Mouse (Mus musculus): ENCODE data around the gene Btg4. TPM values are rescaled to one million over a fixed set of nuclear protein-coding genes. Genes with fewer than 3 reads are reported as not detected.

The Btg4 gene
- polyA plus RNA-seq (2014; fragmentation: Nextera tagmentation; extraction: Ambion mirVana), result not detected in 2 replicates

- 73% methylated on average over 2 of the region's 2 CpGs for WGBS (ENCODE audit: insufficient replicate concordance)
- no peaks in the 10 kb centered on the region for H3K27me3 ChIP-seq (ENCODE audit: control insufficient read depth, insufficient read depth, low read length)
Observed at GRCm38 (mm10) chr9:51060601-51061000, at the start of gene Btg4. Btg4 (plus strand) TSS chr9:51060901.

GRCm38 (mm10) chr9:51013644-51014043, 47.1 kb upstream of the Btg4 start:
- Histone ChIP-seq H3K9me3 (replicated peaks; ENCODE audit: control insufficient read depth, low read length) (no peaks in the 10 kb centered on the region), H3K27me3 (ENCODE audit: control insufficient read depth, insufficient read depth, low read length) (no peaks in the 10 kb centered on the region), H3K9ac (ENCODE audit: low read depth, low read length) (no peak overlapping the region), H3K4me1 (ENCODE audit: control insufficient read depth, insufficient read depth, low read length) (peaks cover 4% of the 10 kb centered on the region; the same call in 1 of the 2 replicates), H3K4me2 (no peak overlapping the region), H3K36me3 (ENCODE audit: control insufficient read depth, insufficient read depth, low read length) (no peaks in the 10 kb centered on the region), H3K4me3 (ENCODE audit: low read depth, low read length) (no peak overlapping the region), H3K27ac (ENCODE audit: low read depth, low read length) (no peak overlapping the region)
- 69% methylated on average over 1 of the region's 1 CpGs for WGBS (ENCODE audit: insufficient replicate concordance)
- ATAC-seq (replicated peaks; ENCODE audit: insufficient number of reproducible peaks, low FRiP score, low TSS enrichment), result no peak

More at GRCm38 (mm10) chr9:51060601-51061000, at the start of gene Btg4:
- no peak for ATAC-seq (replicated peaks; ENCODE audit: insufficient number of reproducible peaks, low FRiP score, low TSS enrichment)
- Histone ChIP-seq H3K9me3 (replicated peaks; ENCODE audit: control insufficient read depth, low read length) (no peaks in the 10 kb centered on the region), H3K4me1 (ENCODE audit: control insufficient read depth, insufficient read depth, low read length) (0 out of 2 replicates have a peak, but pooled peaks cover 4% of the 10 kb centered on the region), H3K9ac (ENCODE audit: low read depth, low read length) (no peak within 1 kb of the TSS), H3K4me3 (ENCODE audit: low read depth, low read length) (no peak within 1 kb of the TSS), H3K4me2 (no peak within 1 kb of the TSS), H3K27ac (ENCODE audit: low read depth, low read length) (no peak within 1 kb of the TSS), H3K36me3 (ENCODE audit: control insufficient read depth, insufficient read depth, low read length) (no peaks in the 10 kb centered on the region)

GRCm38 (mm10) chr9:51015732-51016131, 45.0 kb upstream of the Btg4 start:
- Histone ChIP-seq H3K36me3 (ENCODE audit: control insufficient read depth, insufficient read depth, low read length) (no peaks in the 10 kb centered on the region), H3K27me3 (ENCODE audit: control insufficient read depth, insufficient read depth, low read length) (no peaks in the 10 kb centered on the region), H3K4me3 (ENCODE audit: low read depth, low read length) (no peak overlapping the region), H3K4me1 (ENCODE audit: control insufficient read depth, insufficient read depth, low read length) (0 out of 2 replicates have a peak, but pooled peaks cover 3% of the 10 kb centered on the region), H3K9me3 (replicated peaks; ENCODE audit: control insufficient read depth, low read length) (no peaks in the 10 kb centered on the region), H3K4me2 (no peak overlapping the region), H3K9ac (ENCODE audit: low read depth, low read length) (no peak overlapping the region), H3K27ac (ENCODE audit: low read depth, low read length) (no peak overlapping the region)
- no peak for ATAC-seq (replicated peaks; ENCODE audit: insufficient number of reproducible peaks, low FRiP score, low TSS enrichment)
- WGBS (ENCODE audit: insufficient replicate concordance), result 14% methylated on average over 4 of the region's 4 CpGs

GRCm38 (mm10) chr9:51019670-51020069, 41.0 kb upstream of the Btg4 start:
- no peak overlapping the region for H3K27ac ChIP-seq (ENCODE audit: low read depth, low read length)
- 72% methylated on average over 7 of the region's 7 CpGs for WGBS (ENCODE audit: insufficient replicate concordance)
- H3K9ac ChIP-seq (ENCODE audit: low read depth, low read length), result no peak overlapping the region
- no peak for ATAC-seq (replicated peaks; ENCODE audit: insufficient number of reproducible peaks, low FRiP score, low TSS enrichment)
- H3K36me3 ChIP-seq (ENCODE audit: control insufficient read depth, insufficient read depth, low read length), result no peaks in the 10 kb centered on the region
- no peak overlapping the region for H3K4me3 ChIP-seq (ENCODE audit: low read depth, low read length)
- H3K9me3 ChIP-seq (replicated peaks; ENCODE audit: control insufficient read depth, low read length), result no peaks in the 10 kb centered on the region
- H3K4me1 ChIP-seq (ENCODE audit: control insufficient read depth, insufficient read depth, low read length), result 0 out of 2 replicates have a peak, but pooled peaks cover 3% of the 10 kb centered on the region
- H3K27me3 ChIP-seq (ENCODE audit: control insufficient read depth, insufficient read depth, low read length), result no peaks in the 10 kb centered on the region
- no peak overlapping the region for H3K4me2 ChIP-seq

- Histone ChIP-seq H3K9me3 (replicated peaks; ENCODE audit: control insufficient read depth, low read length) (no peaks in the 10 kb centered on the region), H3K4me2 (no peak overlapping the region), H3K27ac (ENCODE audit: low read depth, low read length) (no peak overlapping the region), H3K27me3 (ENCODE audit: control insufficient read depth, insufficient read depth, low read length) (no peaks in the 10 kb centered on the region), H3K4me1 (ENCODE audit: control insufficient read depth, insufficient read depth, low read length) (0 out of 2 replicates have a peak, but pooled peaks cover 3% of the 10 kb centered on the region), H3K4me3 (ENCODE audit: low read depth, low read length) (no peak overlapping the region), H3K36me3 (ENCODE audit: control insufficient read depth, insufficient read depth, low read length) (no peaks in the 10 kb centered on the region), H3K9ac (ENCODE audit: low read depth, low read length) (no peak overlapping the region)
- ATAC-seq (replicated peaks; ENCODE audit: insufficient number of reproducible peaks, low FRiP score, low TSS enrichment), result no peak
- 49% methylated on average over 3 of the region's 3 CpGs for WGBS (ENCODE audit: insufficient replicate concordance)
Observed at GRCm38 (mm10) chr9:51020351-51020750, 40.4 kb upstream of the Btg4 start.

- ATAC-seq (replicated peaks; ENCODE audit: insufficient number of reproducible peaks, low FRiP score, low TSS enrichment), result no peak
- H3K9me3 ChIP-seq (replicated peaks; ENCODE audit: control insufficient read depth, low read length), result no peaks in the 10 kb centered on the region
- 0 out of 2 replicates have a peak, but pooled peaks cover 3% of the 10 kb centered on the region for H3K4me1 ChIP-seq (ENCODE audit: control insufficient read depth, insufficient read depth, low read length)
- no peak overlapping the region for H3K4me3 ChIP-seq (ENCODE audit: low read depth, low read length)
- WGBS (ENCODE audit: insufficient replicate concordance), result 79% methylated on average over 4 of the region's 4 CpGs
- H3K36me3 ChIP-seq (ENCODE audit: control insufficient read depth, insufficient read depth, low read length), result no peaks in the 10 kb centered on the region
- H3K27me3 ChIP-seq (ENCODE audit: control insufficient read depth, insufficient read depth, low read length), result no peaks in the 10 kb centered on the region
- no peak overlapping the region for H3K9ac ChIP-seq (ENCODE audit: low read depth, low read length)
- no peak overlapping the region for H3K27ac ChIP-seq (ENCODE audit: low read depth, low read length)
- H3K4me2 ChIP-seq, result no peak overlapping the region
Observed at GRCm38 (mm10) chr9:51021123-51021795, 39.4 kb upstream of the Btg4 start.

GRCm38 (mm10) chr9:51026952-51027351, 33.7 kb upstream of the Btg4 start:
- 70% methylated on average over 1 of the region's 1 CpGs for WGBS (ENCODE audit: insufficient replicate concordance)
- ATAC-seq (replicated peaks; ENCODE audit: insufficient number of reproducible peaks, low FRiP score, low TSS enrichment), result no peak

GRCm38 (mm10) chr9:51030147-51030546, 30.6 kb upstream of the Btg4 start:
- Histone ChIP-seq H3K4me2 (no peak overlapping the region), H3K27me3 (ENCODE audit: control insufficient read depth, insufficient read depth, low read length) (no peaks in the 10 kb centered on the region), H3K9me3 (replicated peaks; ENCODE audit: control insufficient read depth, low read length) (no peaks in the 10 kb centered on the region), H3K27ac (ENCODE audit: low read depth, low read length) (no peak overlapping the region), H3K4me1 (ENCODE audit: control insufficient read depth, insufficient read depth, low read length) (no peaks in the 10 kb centered on the region), H3K36me3 (ENCODE audit: control insufficient read depth, insufficient read depth, low read length) (no peaks in the 10 kb centered on the region), H3K4me3 (ENCODE audit: low read depth, low read length) (no peak overlapping the region), H3K9ac (ENCODE audit: low read depth, low read length) (no peak overlapping the region)
- WGBS (ENCODE audit: insufficient replicate concordance), result 44% methylated on average over 1 of the region's 1 CpGs
- ATAC-seq (replicated peaks; ENCODE audit: insufficient number of reproducible peaks, low FRiP score, low TSS enrichment), result no peak

More at GRCm38 (mm10) chr9:51026952-51027351, 33.7 kb upstream of the Btg4 start:
- Histone ChIP-seq H3K4me1 (ENCODE audit: control insufficient read depth, insufficient read depth, low read length) (no peaks in the 10 kb centered on the region), H3K36me3 (ENCODE audit: control insufficient read depth, insufficient read depth, low read length) (no peaks in the 10 kb centered on the region), H3K9ac (ENCODE audit: low read depth, low read length) (no peak overlapping the region), H3K4me2 (no peak overlapping the region), H3K4me3 (ENCODE audit: low read depth, low read length) (no peak overlapping the region), H3K27me3 (ENCODE audit: control insufficient read depth, insufficient read depth, low read length) (no peaks in the 10 kb centered on the region), H3K9me3 (replicated peaks; ENCODE audit: control insufficient read depth, low read length) (no peaks in the 10 kb centered on the region), H3K27ac (ENCODE audit: low read depth, low read length) (no peak overlapping the region)

- Histone ChIP-seq H3K4me3 (ENCODE audit: low read depth, low read length) (no peak overlapping the region), H3K36me3 (ENCODE audit: control insufficient read depth, insufficient read depth, low read length) (no peaks in the 10 kb centered on the region), H3K4me2 (no peak overlapping the region), H3K4me1 (ENCODE audit: control insufficient read depth, insufficient read depth, low read length) (no peaks in the 10 kb centered on the region), H3K27ac (ENCODE audit: low read depth, low read length) (no peak overlapping the region), H3K27me3 (ENCODE audit: control insufficient read depth, insufficient read depth, low read length) (no peaks in the 10 kb centered on the region), H3K9me3 (replicated peaks; ENCODE audit: control insufficient read depth, low read length) (no peaks in the 10 kb centered on the region), H3K9ac (ENCODE audit: low read depth, low read length) (no peak overlapping the region)
- ATAC-seq (replicated peaks; ENCODE audit: insufficient number of reproducible peaks, low FRiP score, low TSS enrichment), result no peak
- WGBS (ENCODE audit: insufficient replicate concordance), result 44% methylated on average over 6 of the region's 6 CpGs
Observed at GRCm38 (mm10) chr9:51031603-51032002, 29.1 kb upstream of the Btg4 start.

Measured in heart, embryonic 11.5 days (tissue).